Mouse (Mus musculus) adrenal gland, postnatal 25 days (tissue): Measurements from ENCODE around the gene Itgb1bp1. TPM values are rescaled to one million over a fixed set of nuclear protein-coding genes. Genes with fewer than 3 reads are reported as not detected.

Experiments used
- DNase-seq: peaks from one replicate; pipeline ENCODE4 v3.0.0; 2021; ENCODE audit warnings: mixed read lengths
- total RNA-seq: library from RNA; stranded (reverse); gene quantifications from 2 replicates; pipeline ENCODE4 v1.2.3, GENCODE M21; 2021

Gene Itgb1bp1
- total RNA-seq, 1 experiment from 2014 or later, result 89.2 TPM

DNA sequence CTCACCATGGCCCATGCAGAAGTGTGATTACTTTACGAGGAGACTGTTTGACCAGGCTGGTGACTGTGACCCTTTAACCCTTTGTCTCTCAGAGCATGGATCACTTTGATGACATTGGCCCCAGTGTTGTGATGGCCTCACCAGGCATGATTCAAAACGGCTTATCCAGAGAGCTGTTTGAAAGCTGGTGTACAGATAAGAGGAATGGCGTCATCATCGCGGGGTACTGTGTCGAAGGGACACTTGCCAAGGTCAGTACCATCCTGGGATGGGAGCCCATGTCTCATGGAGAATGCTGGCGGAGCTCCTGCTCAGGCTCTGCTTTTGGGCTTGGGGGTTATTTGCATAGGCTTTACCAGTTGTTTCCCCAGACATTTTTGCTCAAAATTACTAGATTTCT lies 15.2 kb upstream of the Itgb1bp1 start:
- DNase-seq, result peak; percentile 61

DNA sequence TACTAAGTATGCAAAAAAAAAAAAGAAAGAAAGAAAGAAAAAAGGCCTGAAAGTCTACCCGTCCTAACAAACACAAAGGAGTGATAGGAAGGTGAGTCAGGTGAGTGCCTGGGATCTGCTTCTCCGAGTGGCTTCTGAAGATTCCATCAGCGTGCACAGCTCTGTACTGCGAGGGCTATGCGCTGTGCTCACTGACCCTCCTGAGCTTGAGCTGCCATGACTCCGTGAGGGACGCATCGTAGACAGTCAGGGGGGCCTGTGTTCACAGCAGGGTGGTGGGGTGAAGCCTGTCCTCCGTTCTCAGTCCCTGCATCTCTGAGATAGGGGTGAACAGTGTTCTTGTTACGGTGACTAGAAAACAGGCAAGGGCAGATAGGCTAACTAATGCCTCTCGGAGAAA lies 12.8 kb upstream of the Itgb1bp1 start:
- no peak for DNase-seq

DNA sequence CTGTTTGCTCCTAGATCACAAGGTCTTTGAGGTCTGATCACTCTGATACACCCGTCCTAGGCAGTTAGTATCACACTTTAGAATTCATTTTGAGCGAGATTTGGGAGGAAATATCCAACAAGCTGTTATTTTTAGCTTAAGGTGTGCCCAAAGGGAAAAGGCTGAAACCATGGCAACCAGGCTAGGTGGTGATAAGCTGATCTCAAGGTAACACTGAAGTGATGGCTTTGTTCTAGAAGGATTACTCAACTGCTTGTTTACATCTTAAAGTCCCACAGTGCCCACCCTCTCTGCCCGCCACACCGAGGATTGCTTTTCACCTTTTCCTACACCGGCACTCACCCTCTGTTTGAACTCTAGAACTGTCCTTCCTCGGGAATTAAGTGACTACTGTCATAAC lies 3.6 kb upstream of the Itgb1bp1 start:
- no peak for DNase-seq

DNA sequence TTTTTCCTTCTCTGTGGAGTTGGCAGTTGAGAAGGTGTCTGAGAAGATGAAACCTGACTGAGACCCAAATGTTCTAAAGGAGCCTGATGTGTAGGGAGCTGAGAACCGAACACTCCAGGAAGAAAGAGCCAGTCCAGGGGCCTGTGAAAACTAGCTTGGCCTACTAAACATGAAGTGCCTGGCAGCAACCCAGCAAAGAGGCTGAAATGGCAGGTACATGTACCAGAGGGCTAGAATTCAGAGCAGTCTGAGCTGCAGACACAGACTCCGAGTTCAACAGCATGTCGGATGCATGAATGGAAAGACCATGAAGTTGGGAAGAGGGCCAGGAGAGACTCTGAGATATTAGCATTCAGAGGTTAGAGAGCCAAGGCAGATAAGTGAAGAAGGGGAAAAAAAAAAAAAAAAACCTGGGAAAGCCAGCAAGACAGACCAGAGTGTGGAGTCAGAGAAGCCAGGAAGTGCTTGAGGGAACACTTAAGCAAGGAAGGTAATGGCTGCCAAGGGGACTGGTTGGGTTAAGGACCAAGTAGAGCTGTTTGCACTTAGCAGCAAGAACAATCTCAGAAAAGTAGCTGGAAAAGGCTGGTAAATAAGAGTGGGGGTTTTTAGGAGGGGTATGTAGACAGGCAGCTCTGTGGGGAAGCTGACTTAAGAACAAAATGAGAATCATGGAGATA lies 2.8 kb upstream of the Itgb1bp1 start:
- no peak for DNase-seq

DNA sequence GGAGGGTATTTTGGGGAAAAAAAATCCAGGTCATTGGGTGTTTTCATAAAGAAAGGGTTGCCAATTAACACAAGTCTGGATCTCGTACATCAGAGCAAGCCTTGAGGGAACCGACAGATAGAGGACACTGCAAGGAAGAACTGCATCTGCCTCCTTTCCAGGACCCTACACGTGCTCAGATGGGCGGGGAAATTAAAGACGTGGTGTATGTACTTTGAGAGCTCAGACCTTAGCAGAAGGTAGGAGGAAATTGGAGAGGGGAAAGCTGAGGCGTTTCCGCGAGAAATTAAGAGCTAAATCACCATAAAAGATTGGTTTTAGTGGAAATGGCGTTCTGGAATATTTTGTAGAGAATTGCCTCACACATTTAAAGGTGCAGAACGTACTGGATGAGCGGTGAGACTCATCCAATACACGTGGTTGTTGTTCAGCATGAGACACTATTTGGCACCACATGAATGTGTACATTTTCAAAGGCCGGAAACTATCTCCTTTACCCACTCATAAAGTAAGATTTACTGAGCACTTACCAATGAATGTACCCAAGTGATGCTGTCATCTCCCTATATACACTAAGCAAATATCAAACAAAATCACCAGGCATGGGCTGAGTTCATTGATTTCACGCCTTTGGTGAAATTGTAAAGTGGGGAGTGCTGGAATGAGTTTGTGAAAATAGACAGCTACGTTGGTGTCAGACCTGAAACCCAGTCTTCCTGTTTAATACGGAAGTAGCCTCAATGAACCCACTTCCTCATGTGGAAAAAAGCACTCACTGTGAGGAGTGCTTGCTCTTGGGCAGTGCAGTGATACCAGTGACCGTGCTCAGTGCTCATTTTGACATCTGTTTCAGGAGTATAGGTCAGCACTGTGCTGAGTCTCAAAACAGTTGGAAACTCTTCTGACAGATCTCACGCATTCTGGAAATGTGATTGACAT lies 897 bp upstream of the Itgb1bp1 start:
- peak; percentile 14 for DNase-seq

DNA sequence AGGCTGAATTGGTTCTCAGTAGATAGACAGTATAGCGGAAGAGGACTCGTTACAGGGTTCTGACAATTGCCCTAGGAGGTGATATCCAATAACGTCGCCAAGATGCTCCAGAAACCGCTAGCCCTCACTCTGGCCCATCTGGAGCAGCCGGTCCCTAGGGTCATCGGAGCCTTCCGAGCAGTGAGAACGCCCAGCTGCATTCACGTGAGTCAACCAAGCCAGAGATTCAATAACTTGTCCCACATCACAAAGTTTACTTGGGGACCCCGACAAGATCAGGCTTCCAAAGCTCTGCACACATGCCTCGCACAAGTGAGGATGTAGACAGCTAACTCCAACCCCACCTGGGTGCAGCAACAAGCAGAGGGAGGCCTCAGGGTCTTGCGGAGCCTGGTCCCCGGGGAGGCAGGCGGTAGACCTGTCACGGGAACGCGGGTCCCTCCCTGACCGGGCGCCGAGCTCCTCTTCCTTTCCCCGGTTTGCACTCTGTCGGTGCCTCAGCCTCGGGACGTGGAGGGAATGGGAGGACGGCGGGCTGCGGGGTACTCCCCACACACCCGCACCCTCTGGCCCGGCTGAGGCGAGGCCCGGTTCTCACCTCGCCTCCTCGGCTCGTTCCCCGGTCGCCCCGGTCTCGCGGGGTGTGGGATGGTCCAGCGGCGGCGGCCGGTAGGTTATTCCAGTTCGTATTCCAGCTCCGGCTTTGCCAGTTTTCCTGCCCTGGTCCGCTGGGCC lies 409 bp downstream of the Itgb1bp1 start:
- DNase-seq, result no peak

DNA sequence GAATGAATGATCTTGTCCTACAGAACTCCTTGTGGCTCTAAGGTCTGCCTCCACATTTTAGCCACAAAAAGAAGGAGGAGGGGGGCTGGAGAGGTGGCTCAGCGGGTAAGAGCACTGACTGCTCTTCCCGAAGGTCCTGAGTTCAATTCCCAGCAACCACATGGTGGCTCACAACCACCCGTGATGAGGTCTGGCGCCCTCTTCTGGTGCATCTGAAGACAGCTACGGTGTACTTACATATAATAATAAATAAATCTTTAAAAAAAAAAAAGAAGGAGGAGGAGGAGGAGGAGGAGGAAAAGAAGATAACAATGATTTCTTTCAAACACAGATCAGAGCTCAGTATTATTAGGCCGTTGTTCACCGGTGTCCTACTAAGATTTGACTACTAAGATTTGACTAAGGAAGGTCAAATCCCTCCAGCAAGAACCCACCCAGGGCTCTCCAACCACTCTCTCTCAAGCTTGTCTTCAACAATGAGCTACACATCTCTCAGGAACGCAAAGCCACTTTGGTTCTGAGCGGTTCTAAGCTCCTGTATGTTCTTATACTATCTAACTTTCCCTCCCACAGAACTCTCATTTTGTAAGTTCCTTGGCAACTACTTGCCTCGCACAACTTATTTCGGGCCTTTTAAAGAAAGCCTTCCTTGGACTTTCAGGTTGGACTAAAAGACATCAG lies 1.2 kb downstream of the Itgb1bp1 start, which contains the start of gene Cpsf3:
TSS of gene Cpsf3 (plus strand) at position 631 of the 681 bp plus-strand sequence.
- no peak for DNase-seq

DNA sequence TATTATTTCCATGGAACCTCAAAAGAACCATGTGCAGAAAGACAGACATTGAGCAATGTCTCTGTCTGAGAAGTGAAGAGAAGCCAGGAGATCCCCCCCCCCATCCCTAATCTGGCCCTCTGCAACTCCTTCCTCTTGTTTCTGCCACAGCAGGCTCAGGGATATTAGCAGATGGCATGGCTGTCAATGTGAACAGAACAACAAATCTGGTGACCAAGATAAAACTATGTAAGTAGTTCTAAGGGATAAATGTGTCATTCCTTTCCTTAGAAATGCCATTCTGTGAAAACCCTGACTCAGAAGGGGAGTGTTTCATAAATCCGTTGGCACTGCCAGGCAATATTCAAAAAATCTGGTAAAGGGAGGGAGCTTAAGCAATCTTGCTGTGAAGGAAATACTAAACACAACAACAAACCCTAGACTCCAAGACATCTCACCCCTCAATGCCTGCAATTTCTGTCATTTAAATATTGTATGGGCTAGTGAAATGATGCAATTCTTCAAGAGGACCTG lies 8.7 kb downstream of the Itgb1bp1 start:
- DNase-seq, result no peak

DNA sequence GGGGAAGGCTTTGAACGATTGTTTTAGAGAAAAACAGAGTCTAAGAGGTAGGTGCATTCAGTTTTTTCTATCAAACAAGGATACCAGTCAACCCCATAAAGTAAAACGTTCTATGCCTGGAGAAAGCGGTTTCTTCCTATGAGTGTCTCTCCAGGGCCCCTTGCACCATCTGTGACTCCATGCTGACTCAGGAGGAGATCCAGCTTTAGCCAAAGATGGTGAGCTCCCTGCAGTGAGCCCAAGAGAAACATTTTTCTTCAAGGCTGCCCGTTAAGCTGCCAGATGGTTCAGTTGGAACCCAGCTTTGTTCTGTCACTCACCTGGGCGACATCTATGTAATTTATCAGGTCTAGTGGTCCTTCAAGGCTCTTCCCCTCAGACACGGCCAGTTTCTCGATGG lies 11.6 kb downstream of the Itgb1bp1 start:
- no peak for DNase-seq

DNA sequence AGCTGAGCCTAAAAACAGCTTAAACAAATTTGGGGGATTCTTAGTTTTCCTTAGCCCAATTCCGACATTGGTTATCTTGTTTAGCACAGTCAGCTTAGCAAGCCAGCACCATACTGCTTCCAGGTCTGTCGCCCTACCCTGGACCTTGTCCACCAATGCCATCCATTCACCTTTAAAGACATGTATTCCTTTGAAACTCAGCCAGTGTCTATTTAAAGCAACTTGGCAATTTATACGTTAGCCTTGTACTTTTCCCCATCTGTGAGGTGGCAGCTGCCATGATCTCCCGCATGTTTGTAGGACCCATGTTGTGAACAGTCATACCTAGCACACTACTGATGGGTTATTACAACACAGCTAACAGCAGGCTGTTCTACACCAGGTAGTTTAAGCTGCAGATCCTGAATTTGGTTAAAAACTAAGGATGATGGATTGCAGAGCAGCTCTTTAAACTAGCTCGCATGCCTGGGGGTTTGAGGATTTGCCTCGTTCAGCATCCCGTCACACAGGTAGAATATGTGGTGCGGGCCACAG lies 17.9 kb downstream of the Itgb1bp1 start:
- DNase-seq, result no peak

DNA sequence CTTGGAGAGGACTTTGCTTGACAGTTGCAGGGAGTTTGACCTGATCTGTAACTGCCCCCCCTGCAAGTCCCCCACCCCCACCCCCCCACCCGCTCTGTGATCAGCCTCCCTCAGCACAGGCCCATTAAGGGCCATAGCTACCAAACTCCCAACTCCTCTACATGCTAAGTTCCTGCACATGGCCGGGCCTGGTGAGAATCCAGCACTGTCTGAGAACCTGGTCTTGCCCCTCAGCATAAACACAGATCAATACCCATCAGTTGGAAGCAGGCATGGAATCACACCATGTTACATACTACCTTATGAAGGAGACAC lies 19.3 kb downstream of the Itgb1bp1 start:
- DNase-seq, result no peak

DNA sequence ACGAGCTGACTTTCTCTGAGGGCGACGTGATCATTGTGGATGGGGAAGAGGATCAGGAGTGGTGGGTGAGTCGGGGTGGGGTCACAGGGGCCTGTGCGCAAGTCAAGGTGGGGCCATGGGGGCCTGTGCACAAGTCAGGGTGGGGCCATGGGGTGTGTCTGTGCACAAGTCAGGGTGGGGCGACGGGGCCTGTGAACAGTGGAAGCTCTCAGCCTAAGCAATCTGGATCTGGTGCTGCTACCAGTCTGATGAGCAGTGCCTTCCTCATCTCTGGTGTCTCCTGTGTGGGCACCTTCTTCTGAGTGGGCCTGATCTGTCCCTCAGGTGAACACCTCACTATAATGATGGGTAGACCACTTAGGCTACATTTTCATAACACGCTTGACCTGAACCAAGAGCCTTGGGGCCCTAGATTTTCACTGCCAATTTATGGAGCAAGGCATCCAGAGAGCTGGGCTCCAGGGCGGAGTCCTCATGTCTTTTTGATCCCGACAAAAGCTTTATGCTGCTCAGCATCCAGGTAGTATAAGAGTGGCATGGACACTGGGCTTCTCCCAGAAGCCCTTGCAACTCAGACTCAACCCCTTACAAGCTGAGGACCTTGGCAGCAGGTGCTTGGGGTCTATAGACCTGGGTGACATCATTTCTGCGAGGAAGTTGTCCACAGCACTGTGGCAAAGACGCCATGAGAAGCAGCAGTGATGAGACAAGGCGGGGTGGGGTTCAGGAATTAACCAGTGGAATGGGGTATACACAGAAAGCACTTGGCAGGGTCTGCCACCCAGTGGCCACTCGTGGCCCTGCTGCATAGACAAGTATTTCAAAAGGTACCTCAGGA lies 19.9 kb downstream of the Itgb1bp1 start:
- DNase-seq, result peak; percentile 64

DNA sequence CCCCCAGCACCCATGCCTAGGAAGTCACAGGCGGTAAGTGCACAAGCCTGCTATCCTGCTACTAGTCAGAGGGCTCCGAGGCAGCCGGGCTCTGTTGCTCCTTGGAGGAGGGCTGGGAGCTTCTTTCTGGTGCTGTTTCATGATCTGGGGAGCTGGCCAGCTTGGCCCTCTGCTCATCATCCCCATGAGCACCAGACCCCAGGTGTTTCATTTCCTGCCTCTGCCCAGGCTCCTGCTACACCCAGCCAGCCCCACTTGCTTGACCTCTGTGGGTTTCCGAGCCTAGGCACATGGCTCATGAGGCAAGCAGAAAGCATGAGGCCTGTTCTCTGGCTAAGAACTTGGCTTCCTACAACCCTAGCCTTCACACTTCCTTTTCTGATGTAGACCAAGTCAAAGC lies 20.6 kb downstream of the Itgb1bp1 start:
- DNase-seq, result no peak

DNA sequence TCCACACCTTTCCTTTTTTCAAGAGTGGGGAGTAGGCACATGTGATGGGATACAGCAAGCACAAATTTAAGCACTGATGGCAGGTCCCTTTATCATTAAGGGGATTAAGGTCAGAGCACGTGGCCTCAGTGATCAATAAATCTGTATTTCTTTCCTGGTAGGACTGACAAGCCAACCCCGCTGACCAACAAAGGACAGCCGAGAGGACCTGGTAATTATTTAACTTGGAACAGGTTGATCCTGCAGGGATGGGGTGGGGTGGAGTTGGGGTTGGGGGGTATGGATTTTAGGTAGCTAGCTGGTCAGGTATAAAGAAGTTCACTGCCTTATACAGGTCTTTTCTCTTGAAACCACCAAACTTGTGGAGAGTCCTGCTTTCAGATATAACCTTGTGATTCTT lies 21.1 kb downstream of the Itgb1bp1 start:
- DNase-seq, result no peak

DNA sequence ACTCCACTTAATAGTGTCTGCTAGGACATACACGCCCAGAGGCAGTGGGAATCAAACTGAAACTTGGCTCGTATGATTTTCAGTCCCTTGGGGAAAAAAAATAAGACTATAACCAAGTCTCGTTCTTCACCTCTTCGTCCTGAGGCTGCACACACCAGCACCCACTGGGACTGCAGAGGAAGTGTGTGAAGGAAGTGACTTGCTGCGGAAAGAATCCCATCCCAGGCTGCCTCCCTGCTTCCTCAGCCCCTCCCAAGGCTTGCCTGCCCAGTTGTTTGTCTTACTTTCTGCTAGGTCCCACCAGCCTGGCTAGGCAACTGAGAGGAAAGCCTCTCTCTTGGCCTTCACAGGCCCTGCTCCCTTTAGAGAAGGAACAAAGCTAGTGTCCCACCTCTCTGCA lies 21.8 kb downstream of the Itgb1bp1 start:
- peak; percentile 16 for DNase-seq

DNA sequence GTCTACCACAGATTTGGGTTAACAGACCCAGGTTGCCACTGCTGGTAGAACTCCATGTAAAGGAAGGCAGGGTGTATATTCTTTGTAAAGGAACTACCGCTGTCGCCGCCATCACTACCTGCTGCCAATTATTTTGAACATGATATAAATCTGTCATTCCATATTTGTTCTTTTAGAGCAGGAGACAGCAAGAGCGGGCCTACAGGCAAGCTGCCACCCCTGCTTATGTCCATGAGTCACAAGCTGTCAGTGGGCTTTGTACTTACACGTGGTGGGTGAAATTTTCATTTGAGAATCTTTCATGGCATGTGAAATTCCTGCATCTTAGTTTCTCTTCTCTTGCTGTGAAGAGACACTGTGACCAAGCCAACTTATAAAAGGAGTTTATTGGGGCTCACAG lies 22.8 kb downstream of the Itgb1bp1 start:
- no peak for DNase-seq

DNA sequence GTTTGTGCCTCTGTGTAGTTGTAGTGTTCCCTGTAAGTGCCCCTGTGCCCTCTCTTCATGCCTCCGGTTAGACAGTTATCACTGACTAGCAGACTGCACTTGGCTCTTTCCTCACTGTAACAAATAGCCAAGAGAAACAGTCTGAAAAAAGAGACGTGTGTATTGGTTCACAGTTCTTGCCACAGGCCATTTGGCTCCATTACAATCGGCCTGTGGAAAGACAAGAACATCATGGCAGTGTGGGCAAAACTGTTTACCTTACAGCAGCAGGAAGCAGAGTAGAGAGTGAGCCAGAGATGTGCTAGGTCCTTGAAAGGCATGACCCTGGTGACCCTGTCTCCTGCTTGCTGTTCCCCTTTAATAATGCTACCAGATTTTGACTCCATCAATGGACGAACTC lies 24.6 kb downstream of the Itgb1bp1 start:
- DNase-seq, result no peak

DNA sequence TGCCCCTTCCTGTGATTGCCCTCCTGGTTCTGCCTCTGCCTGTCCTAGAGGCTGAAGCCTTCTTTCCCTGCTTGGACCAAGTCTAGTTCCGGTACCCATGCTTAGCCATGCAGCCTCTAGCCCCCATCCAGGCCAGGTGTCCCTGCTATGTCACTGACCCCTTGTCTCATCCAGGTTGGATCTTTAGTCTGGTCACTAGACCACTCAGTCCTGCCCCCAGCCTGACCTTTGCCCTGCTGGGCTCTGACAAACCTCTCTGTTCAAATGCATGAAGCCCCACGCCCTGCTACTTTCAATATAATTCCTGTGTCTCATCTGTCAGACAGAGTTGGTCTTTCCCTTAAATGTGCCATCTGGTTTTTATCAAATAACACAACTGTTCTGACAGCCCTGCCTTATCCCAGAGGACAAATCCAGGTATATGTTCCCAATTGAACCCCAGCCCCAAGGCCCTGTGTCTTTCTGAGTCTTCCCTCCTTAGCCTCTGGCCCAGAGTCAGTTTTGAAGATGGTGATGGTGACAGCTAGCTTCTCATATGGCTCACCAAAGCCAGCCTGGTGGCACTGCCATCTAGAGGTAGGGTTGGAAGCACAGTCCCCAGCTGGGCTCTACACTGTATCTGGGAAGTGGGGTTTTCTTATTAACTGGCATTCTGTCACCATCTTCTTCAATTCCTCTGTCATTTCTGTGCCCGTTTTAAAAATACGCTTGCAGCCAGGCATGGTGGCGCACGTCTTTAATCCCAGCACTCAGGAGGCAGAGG lies 25.4 kb downstream of the Itgb1bp1 start:
- peak; percentile 35 for DNase-seq

DNA sequence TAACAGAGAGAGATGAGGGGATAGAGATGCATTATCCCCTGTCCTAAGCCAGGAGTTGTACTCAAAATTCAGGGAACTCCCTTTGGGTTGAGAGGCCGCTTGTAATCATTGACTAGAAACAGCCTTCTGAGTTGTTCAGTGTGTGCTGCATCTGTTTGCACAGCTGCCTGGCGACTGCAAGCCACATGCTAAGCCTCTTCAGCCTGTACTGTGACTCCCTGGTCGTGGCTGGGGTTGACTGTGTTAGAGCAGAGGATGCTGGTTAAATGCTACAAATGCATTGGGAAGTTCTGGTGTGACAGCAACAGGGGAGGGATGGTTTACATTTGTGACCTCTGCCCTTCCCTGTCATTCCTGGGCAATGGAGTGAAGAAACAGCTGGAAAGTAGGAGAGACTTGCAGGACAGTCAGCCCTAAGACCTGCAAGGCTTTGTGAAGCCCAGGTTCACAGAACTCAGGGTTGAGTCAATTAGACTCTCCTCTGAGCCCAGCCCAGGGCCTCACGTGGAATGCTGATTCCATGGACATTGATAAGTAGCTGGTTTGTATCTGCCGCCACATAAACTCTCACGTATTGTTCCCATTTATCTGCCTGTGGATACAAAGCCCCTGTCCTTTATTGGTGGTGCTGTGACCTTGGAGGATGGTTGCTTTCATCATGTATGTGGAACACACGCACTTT lies 38.2 kb downstream of the Itgb1bp1 start:
- no peak for DNase-seq
